Comparison of ENCODE assay signal across 14 mouse cellular contexts in genomic region chr15:62118997-62119396, GRCm38 (mm10).
DNase-seq lines count a peak whose midpoint lies in the region; ATAC-seq and TF ChIP-seq lines count a peak whose summit lies in the region.
"Had no signal": no experiment of that assay in that cellular context is flagged by ENCODE, and none has a peak within 500 bp of the region (broad histone marks: within the 10 kb centered on the region; RNA-seq: fewer than 3 reads in every experiment).

No protein-coding gene starts in this region.

- TF ChIP-seq CTCF in lung, adult 2 months (IDR thresholded peaks at IDR 0.05; ENCODE audit: insufficient read depth, low read length): no peak

- 0 out of 2 replicates have a peak, but pooled peaks cover 2% of the 10 kb centered on the region for H3K4me1 ChIP-seq in heart, embryonic 16.5 days (ENCODE audit: control insufficient read depth, insufficient read depth, low read length)
- H3K4me1 ChIP-seq in lung, embryonic 15.5 days: peaks cover 34% of the 10 kb centered on the region
- H3K4me1 ChIP-seq in lung, adult 2 months (ENCODE audit: control insufficient read depth, insufficient read depth, low read length): no peaks in the 10 kb centered on the region
- H3K4me1 ChIP-seq in forebrain, embryonic 15.5 days: no peaks in the 10 kb centered on the region

- H3K9me3 ChIP-seq in heart, embryonic 16.5 days (replicated peaks; ENCODE audit: control insufficient read depth, low read length): no peaks in the 10 kb centered on the region
- no peaks in the 10 kb centered on the region for H3K9me3 ChIP-seq in lung, embryonic 15.5 days
- H3K9me3 ChIP-seq in forebrain, embryonic 15.5 days: no peaks in the 10 kb centered on the region
- H3K9me3 ChIP-seq: neural tube, embryonic 12.5 days had no signal

- ATAC-seq in heart, embryonic 16.5 days (replicated peaks; ENCODE audit: extremely low read depth, insufficient read depth, low FRiP score): 0 out of 2 replicates have a peak, but pooled peaks have one; percentile 43
- ATAC-seq in lung, embryonic 15.5 days (ENCODE audit: borderline replicate concordance, extremely low read depth, low FRiP score, low TSS enrichment): 0 out of 2 replicates have a peak, but pooled peaks have one; percentile 21
- no peak for ATAC-seq in forebrain, embryonic 15.5 days (replicated peaks)
- ATAC-seq: hindbrain, embryonic 16.5 days had no signal

- no peak for TF ChIP-seq POLR2A in lung, adult 2 months (IDR thresholded peaks at IDR 0.05; ENCODE audit: borderline replicate concordance, extremely low read depth, low read depth, low read length)

- H3K9ac ChIP-seq in heart, embryonic 16.5 days (ENCODE audit: low read length): no peak overlapping the region
- H3K9ac ChIP-seq in lung, embryonic 15.5 days: no peak overlapping the region
- H3K9ac ChIP-seq in forebrain, embryonic 15.5 days (replicated peaks): no peak overlapping the region
- H3K9ac ChIP-seq: neural tube, embryonic 12.5 days had no signal

- H3K27me3 ChIP-seq in heart, embryonic 16.5 days (ENCODE audit: control insufficient read depth, insufficient read depth, low read length): no peaks in the 10 kb centered on the region
- no peaks in the 10 kb centered on the region for H3K27me3 ChIP-seq in lung, embryonic 15.5 days
- H3K27me3 ChIP-seq in forebrain, embryonic 15.5 days: no peaks in the 10 kb centered on the region
- H3K27me3 ChIP-seq: neural tube, embryonic 12.5 days had no signal

- no peak overlapping the region for H3K4me2 ChIP-seq in heart, embryonic 16.5 days (ENCODE audit: low read depth, low read length)
- no peak overlapping the region for H3K4me2 ChIP-seq in lung, embryonic 15.5 days
- H3K4me2 ChIP-seq in forebrain, embryonic 15.5 days (replicated peaks): no peak overlapping the region
- H3K4me2 ChIP-seq: midbrain, embryonic 11.5 days; neural tube, embryonic 12.5 days had no signal

- no peak overlapping the region for H3K27ac ChIP-seq in heart, embryonic 16.5 days (ENCODE audit: low read length)
- no peak overlapping the region; the same call in 1 of the 2 replicates for H3K27ac ChIP-seq in lung, embryonic 15.5 days
- H3K27ac ChIP-seq in forebrain, embryonic 15.5 days (replicated peaks): no peak overlapping the region
- H3K27ac ChIP-seq: neural tube, embryonic 12.5 days had no signal

- no peak overlapping the region for H3K4me3 ChIP-seq in heart, embryonic 16.5 days (ENCODE audit: low read length)
- H3K4me3 ChIP-seq in lung, embryonic 15.5 days: no peak overlapping the region
- H3K4me3 ChIP-seq in lung, adult 2 months (replicated peaks; ENCODE audit: extremely low read depth, low read depth, low read length): no peak overlapping the region
- no peak overlapping the region for H3K4me3 ChIP-seq in forebrain, embryonic 15.5 days
- H3K4me3 ChIP-seq: neural tube, embryonic 12.5 days had no signal

- WGBS in heart, embryonic 16.5 days: 43% methylated on average over 10 of the region's 10 CpGs
- WGBS in lung, embryonic 15.5 days: 37% methylated on average over 10 of the region's 10 CpGs
- WGBS in lung, adult 2 months: 51% methylated on average over 10 of the region's 10 CpGs
- WGBS in forebrain, embryonic 15.5 days: 85% methylated on average over 10 of the region's 10 CpGs

- DNase-seq in heart, adult 9 months (ENCODE audit: low spot score in 2 of 2): no peak
- no peak for DNase-seq in lung, adult 2 months
- peak; percentile 46 for DNase-seq in kidney, postnatal 14 days
- peak; percentile 41 to 47 for DNase-seq in urinary bladder, postnatal 36 days (ENCODE audit: low spot score in 2 of 2)
- DNase-seq in adrenal gland, adult (ENCODE audit: inconsistent age in 2 of 2, low spot score in 1 of 2): no peak
- DNase-seq: cerebellum, adult 2 months; layer of hippocampus, postnatal 36 days; liver had no signal

- no peaks in the 10 kb centered on the region for H3K36me3 ChIP-seq in heart, embryonic 16.5 days (ENCODE audit: control insufficient read depth, insufficient read depth)
- H3K36me3 ChIP-seq in lung, embryonic 15.5 days: no peaks in the 10 kb centered on the region
- no peaks in the 10 kb centered on the region for H3K36me3 ChIP-seq in forebrain, embryonic 15.5 days
- H3K36me3 ChIP-seq: neural tube, embryonic 12.5 days had no signal

Comparison
In these comparisons a context has a peak if more than half of its experiments do, and no peak if none do; other contexts are left out.
1. DNase-seq: peak in kidney, postnatal 14 days (single experiment) and urinary bladder, postnatal 36 days (2 of 2); none in heart, adult 9 months (0 of 2), lung, adult 2 months (single experiment) and adrenal gland, adult (0 of 2).